Mouse (Mus musculus) lung, postnatal 0 days (tissue): ENCODE data around the gene Cttn.

Experiments
- CTCF ChIP-seq: IDR thresholded peaks from 2 replicates; pipeline ENCODE4 v1.5.1; 2016; ENCODE audit warnings: antibody characterized with exemption, mild to moderate bottlenecking
- EP300 ChIP-seq: IDR thresholded peaks from 2 replicates; pipeline ENCODE4 v1.6.1; 2016; ENCODE audit warnings: antibody characterized with exemption, mild to moderate bottlenecking, control low read depth

GRCm38 (mm10) chr7:144458881-144459280 lies 11.9 kb downstream of the Cttn start:
- TF ChIP-seq CTCF = no peak
- TF ChIP-seq EP300 = no peak
